Mouse (Mus musculus): ENCODE data around the gene Grap. TPM values are rescaled to one million over a fixed set of nuclear protein-coding genes. Genes with fewer than 3 reads are reported as not detected.

Gene Grap
- total and polyA plus RNA-seq, 2 experiments from 2014 or later = 4.3 to 11.0 TPM

GRCm38 (mm10) chr11:61649163-61649580 is 3.9 kb upstream of the Grap start:
- Histone ChIP-seq H3K9ac (replicated peaks; ENCODE audit: low read depth, low read length) (no peak overlapping the region), H3K4me3 (ENCODE audit: low read depth, low read length) (no peak overlapping the region), H3K9me3 (replicated peaks; ENCODE audit: control insufficient read depth, low read length) (no peaks in the 10 kb centered on the region), H3K4me2 (ENCODE audit: low read depth, low read length) (no peak overlapping the region), H3K36me3 (replicated peaks; ENCODE audit: control insufficient read depth, insufficient read depth, low read length) (no peaks in the 10 kb centered on the region), H3K27ac (ENCODE audit: low read depth) (no peak overlapping the region), H3K4me1 (ENCODE audit: control insufficient read depth, insufficient read depth) (no peaks in the 10 kb centered on the region), H3K27me3 (ENCODE audit: control insufficient read depth, insufficient read depth, low read length) (no peaks in the 10 kb centered on the region)
- no peak for DNase-seq (ENCODE audit: low spot score)
- WGBS = 87% methylated on average over 5 of the region's 5 CpGs
- TF ChIP-seq EP300 (IDR thresholded peaks at IDR 0.05; ENCODE audit: low read depth) (no peak), CTCF (IDR thresholded peaks at IDR 0.05; ENCODE audit: low read depth) (no peak)
- no peak for ATAC-seq (ENCODE audit: insufficient read depth, low read depth)

GRCm38 (mm10) chr11:61649626-61650025 is 3.4 kb upstream of the Grap start:
- DNase-seq (ENCODE audit: low spot score) = no peak
- 88% methylated on average over 4 of the region's 4 CpGs for WGBS
- no peak overlapping the region for H3K4me3 ChIP-seq (ENCODE audit: low read depth, low read length)
- ATAC-seq (ENCODE audit: insufficient read depth, low read depth) = no peak
- no peaks in the 10 kb centered on the region for H3K27me3 ChIP-seq (ENCODE audit: control insufficient read depth, insufficient read depth, low read length)
- H3K4me1 ChIP-seq (ENCODE audit: control insufficient read depth, insufficient read depth) = no peaks in the 10 kb centered on the region
- TF ChIP-seq EP300 (IDR thresholded peaks at IDR 0.05; ENCODE audit: low read depth) = no peak
- no peak for TF ChIP-seq CTCF (IDR thresholded peaks at IDR 0.05; ENCODE audit: low read depth)
- H3K9me3 ChIP-seq (replicated peaks; ENCODE audit: control insufficient read depth, low read length) = no peaks in the 10 kb centered on the region
- no peaks in the 10 kb centered on the region for H3K36me3 ChIP-seq (replicated peaks; ENCODE audit: control insufficient read depth, insufficient read depth, low read length)
- no peak overlapping the region for H3K9ac ChIP-seq (replicated peaks; ENCODE audit: low read depth, low read length)
- no peak overlapping the region for H3K27ac ChIP-seq (ENCODE audit: low read depth)
- no peak overlapping the region for H3K4me2 ChIP-seq (ENCODE audit: low read depth, low read length)

- Histone ChIP-seq H3K27me3 (ENCODE audit: control insufficient read depth, insufficient read depth, low read length) (no peaks in the 10 kb centered on the region), H3K4me2 (ENCODE audit: low read depth, low read length) (no peak overlapping the region), H3K9me3 (replicated peaks; ENCODE audit: control insufficient read depth, low read length) (no peaks in the 10 kb centered on the region), H3K27ac (ENCODE audit: low read depth) (no peak overlapping the region), H3K4me3 (ENCODE audit: low read depth, low read length) (no peak overlapping the region), H3K36me3 (replicated peaks; ENCODE audit: control insufficient read depth, insufficient read depth, low read length) (no peaks in the 10 kb centered on the region), H3K4me1 (ENCODE audit: control insufficient read depth, insufficient read depth) (no peaks in the 10 kb centered on the region), H3K9ac (replicated peaks; ENCODE audit: low read depth, low read length) (no peak overlapping the region)
- WGBS = 77% methylated on average over 9 of the region's 9 CpGs
- DNase-seq (ENCODE audit: low spot score) (no peak), ATAC-seq (ENCODE audit: insufficient read depth, low read depth) (no peak)
- TF ChIP-seq CTCF (IDR thresholded peaks at IDR 0.05; ENCODE audit: low read depth) (no peak), EP300 (IDR thresholded peaks at IDR 0.05; ENCODE audit: low read depth) (no peak)
Measured at GRCm38 (mm10) chr11:61650470-61651265, 2.4 kb upstream of the Grap start.

GRCm38 (mm10) chr11:61652216-61652615 is 849 bp upstream of the Grap start:
- Histone ChIP-seq H3K27me3 (ENCODE audit: control insufficient read depth, insufficient read depth, low read length) (no peaks in the 10 kb centered on the region), H3K4me3 (ENCODE audit: low read depth, low read length) (no peak overlapping the region), H3K4me2 (ENCODE audit: low read depth, low read length) (no peak overlapping the region), H3K9ac (replicated peaks; ENCODE audit: low read depth, low read length) (no peak overlapping the region), H3K4me1 (ENCODE audit: control insufficient read depth, insufficient read depth) (no peaks in the 10 kb centered on the region), H3K27ac (ENCODE audit: low read depth) (no peak overlapping the region), H3K36me3 (replicated peaks; ENCODE audit: control insufficient read depth, insufficient read depth, low read length) (no peaks in the 10 kb centered on the region), H3K9me3 (replicated peaks; ENCODE audit: control insufficient read depth, low read length) (no peaks in the 10 kb centered on the region)
- DNase-seq (ENCODE audit: low spot score) (no peak), ATAC-seq (ENCODE audit: insufficient read depth, low read depth) (no peak)
- TF ChIP-seq CTCF (IDR thresholded peaks at IDR 0.05; ENCODE audit: low read depth) (no peak), EP300 (IDR thresholded peaks at IDR 0.05; ENCODE audit: low read depth) (no peak)
- WGBS = 84% methylated on average over 5 of the region's 5 CpGs

GRCm38 (mm10) chr11:61653568-61653967 is 503 bp downstream of the Grap start:
- DNase-seq (ENCODE audit: low spot score) (no peak), ATAC-seq (ENCODE audit: insufficient read depth, low read depth) (no peak)
- WGBS = 65% methylated on average over 2 of the region's 2 CpGs
- peak overlapping the region; percentile 30 for H3K4me2 ChIP-seq (ENCODE audit: low read depth, low read length)
- H3K4me1 ChIP-seq (ENCODE audit: control insufficient read depth, insufficient read depth) = no peaks in the 10 kb centered on the region
- no peaks in the 10 kb centered on the region for H3K36me3 ChIP-seq (replicated peaks; ENCODE audit: control insufficient read depth, insufficient read depth, low read length)
- H3K27me3 ChIP-seq (ENCODE audit: control insufficient read depth, insufficient read depth, low read length) = no peaks in the 10 kb centered on the region
- TF ChIP-seq EP300 (IDR thresholded peaks at IDR 0.05; ENCODE audit: low read depth) (no peak), CTCF (IDR thresholded peaks at IDR 0.05; ENCODE audit: low read depth) (no peak)
- peak overlapping the region; percentile 0; the same call in 1 of the 2 replicates for H3K9ac ChIP-seq (replicated peaks; ENCODE audit: low read depth, low read length)
- H3K9me3 ChIP-seq (replicated peaks; ENCODE audit: control insufficient read depth, low read length) = no peaks in the 10 kb centered on the region
- no peak overlapping the region for H3K27ac ChIP-seq (ENCODE audit: low read depth)
- H3K4me3 ChIP-seq (ENCODE audit: low read depth, low read length) = peak overlapping the region; percentile 24
